Mouse (Mus musculus) urinary bladder, postnatal 0 days (tissue): ENCODE data around the gene Chordc1. TPM values are rescaled to one million over a fixed set of nuclear protein-coding genes. Genes with fewer than 3 reads are reported as not detected.

Source experiments
- polyA plus RNA-seq: library from polyadenylated mRNA; unstranded; fragments of >200 nt; fragmentation: Nextera tagmentation; extraction: Ambion mirVana; gene quantifications from 2 replicates; pipeline ENCODE4 v1.2.1, GENCODE M21; 2015

The Chordc1 gene
- 46.2 and 47.6 TPM in 2 replicates for polyA plus RNA-seq

DNA sequence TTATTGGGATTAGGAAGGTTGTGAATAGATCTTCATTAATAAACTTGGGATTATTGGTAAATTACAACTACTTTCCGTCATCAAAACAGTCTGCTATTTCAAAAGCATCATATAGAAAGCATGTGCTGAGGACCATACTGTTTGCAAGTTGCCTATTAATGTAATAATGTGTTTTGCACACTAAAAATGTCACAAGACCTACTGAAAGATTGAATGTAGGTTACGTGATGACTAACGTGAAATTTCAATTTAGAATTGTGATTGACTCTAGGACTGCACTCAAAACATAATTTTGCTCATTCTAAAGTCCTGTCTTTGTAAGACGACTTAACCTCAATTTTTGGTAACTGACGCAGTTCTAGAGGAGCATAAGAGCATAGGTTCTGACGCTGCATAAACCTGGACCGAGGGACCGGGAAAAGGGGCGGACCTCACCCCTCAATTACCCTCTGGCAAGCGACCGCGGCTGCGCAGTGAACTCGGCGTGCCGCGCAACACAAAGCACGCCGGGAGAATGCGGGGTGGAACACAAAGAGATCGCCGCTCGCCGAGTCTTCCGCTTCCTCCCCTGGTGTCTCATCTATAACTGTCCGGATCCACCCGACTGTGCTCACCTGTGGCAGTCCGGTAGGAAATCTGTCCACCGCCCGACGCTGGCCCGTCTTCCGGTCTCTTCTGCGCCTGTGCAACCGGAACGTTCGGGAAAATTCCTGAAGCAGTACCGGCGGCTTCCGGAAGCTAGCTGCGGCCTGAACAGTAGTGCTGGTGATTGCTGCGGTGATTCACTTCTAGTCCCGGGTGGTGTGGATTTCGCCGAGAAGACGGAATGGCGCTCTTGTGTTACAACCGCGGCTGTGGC lies at the start of gene Chordc1:
TSS of gene Chordc1 (plus strand) at position 555 of the 859 bp plus-strand sequence.

Other genes starting within 250 kb of the Chordc1 start
- gene Naalad2, start 110.9 kb downstream of the Chordc1 start, polyA plus RNA-seq = 3.7 and 4.7 TPM in 2 replicates
- gene Ubtfl1, start 112.3 kb downstream of the Chordc1 start, polyA plus RNA-seq = not detected in 2 replicates
- gene Mbd3l2, start 138.5 kb downstream of the Chordc1 start, polyA plus RNA-seq = not detected in 2 replicates
- 1.2 and 1.3 TPM in 2 replicates for gene Zfp558, start 186.1 kb downstream of the Chordc1 start, polyA plus RNA-seq
- gene Mbd3l1, start 186.2 kb downstream of the Chordc1 start, polyA plus RNA-seq = not detected in 2 replicates